Comparison of ENCODE assay signal across 36 mouse cellular contexts in the genomic region with DNA sequence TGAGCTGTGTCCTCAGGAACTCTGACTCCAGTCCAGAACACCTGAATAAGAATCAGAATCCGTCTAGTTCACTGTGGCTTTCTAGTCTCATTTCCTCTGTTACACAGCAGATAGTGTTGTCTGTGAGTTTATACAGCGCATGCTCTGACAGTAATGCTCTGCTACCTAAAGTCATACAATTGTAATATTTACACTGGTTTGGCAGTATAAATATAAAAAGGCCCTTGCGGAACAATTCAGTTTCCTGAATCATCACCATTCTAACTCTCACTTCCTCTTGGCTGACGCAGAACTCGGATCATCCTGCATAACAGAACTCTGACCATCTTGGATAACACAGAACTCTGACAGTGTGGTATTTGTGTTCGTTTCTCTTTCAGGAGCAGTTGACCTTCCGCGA. TPM values are rescaled to one million over a fixed set of nuclear protein-coding genes. Genes with fewer than 3 reads are reported as not detected.
DNase-seq lines count a peak whose midpoint lies in the region; ATAC-seq lines count a peak whose summit lies in the region.
"Had no signal": no experiment of that assay in that cellular context is flagged by ENCODE, and none has a peak within 500 bp of the region (broad histone marks: within the 10 kb centered on the region; RNA-seq: fewer than 3 reads in every experiment).

No protein-coding gene starts in this region.

- peaks cover 3% of the 10 kb centered on the region; the same call in 1 of the 2 replicates for H3K9me3 ChIP-seq in heart, embryonic 11.5 days (replicated peaks; ENCODE audit: control insufficient read depth, low read length)
- H3K9me3 ChIP-seq: liver, embryonic 15.5 days had no signal

- DNase-seq in heart, adult 8-10 months (ENCODE audit: low spot score) = peak; percentile 27
- peak; percentile 40 to 44 for DNase-seq in B cell, adult 2 months
- DNase-seq in cerebellum, adult 18-20 months = no peak
- no peak for DNase-seq in ovary, adult 18-20 months (ENCODE audit: low spot score)
- DNase-seq: adrenal gland, postnatal 25 days; cerebellum, adult 2 months; cerebellum, postnatal 14 days; forebrain, postnatal 0 days; gastrocnemius, postnatal 10 days; heart, adult 11 months; heart, postnatal 10 days; kidney, adult 2 months; kidney, postnatal 36 days; left cerebral cortex, postnatal 4 days; retina, postnatal 1 day; right cerebral cortex, postnatal 14 days; thymus, adult 18-20 months; thymus, postnatal 25 days had no signal

- 90% methylated on average over 8 of the region's 8 CpGs for WGBS in heart, embryonic 11.5 days (ENCODE audit: insufficient replicate concordance)

- no peak overlapping the region for H3K4me3 ChIP-seq in heart, embryonic 11.5 days (ENCODE audit: low read depth, low read length)
- H3K4me3 ChIP-seq: embryonic facial prominence, embryonic 10.5 days; embryonic facial prominence, embryonic 15.5 days; forebrain, embryonic 12.5 days; heart, embryonic 13.5 days; hindbrain, embryonic 10.5 days; hindbrain, embryonic 15.5 days; layer of hippocampus, adult 2 months; liver, embryonic 15.5 days; lung, embryonic 15.5 days; myocyte; neural tube, embryonic 12.5 days had no signal

- H3K9ac ChIP-seq in heart, embryonic 11.5 days (ENCODE audit: low read depth, low read length) = no peak overlapping the region
- H3K9ac ChIP-seq: embryonic facial prominence, embryonic 15.5 days; forebrain, embryonic 12.5 days; forebrain, postnatal 0 days; heart, embryonic 13.5 days; hindbrain, embryonic 15.5 days; liver, embryonic 15.5 days; lung, embryonic 15.5 days; neural tube, embryonic 12.5 days had no signal

- H3K4me2 ChIP-seq in heart, embryonic 11.5 days = no peak overlapping the region
- H3K4me2 ChIP-seq: embryonic facial prominence, embryonic 15.5 days; forebrain, embryonic 12.5 days; heart, embryonic 13.5 days; hindbrain, embryonic 15.5 days; liver, embryonic 15.5 days; lung, embryonic 15.5 days; midbrain, embryonic 11.5 days; neural tube, embryonic 12.5 days had no signal

- H3K36me3 ChIP-seq in heart, embryonic 11.5 days (ENCODE audit: control insufficient read depth, insufficient read depth, low read length) = peaks cover 33% of the 10 kb centered on the region

- no peaks in the 10 kb centered on the region for H3K4me1 ChIP-seq in heart, embryonic 11.5 days (ENCODE audit: control insufficient read depth, insufficient read depth, low read length)
- H3K4me1 ChIP-seq: liver, embryonic 15.5 days had no signal

- no peaks in the 10 kb centered on the region for H3K27me3 ChIP-seq in heart, embryonic 11.5 days (ENCODE audit: control insufficient read depth, insufficient read depth, low read length)
- H3K27me3 ChIP-seq: embryonic facial prominence, embryonic 15.5 days; forebrain, embryonic 12.5 days; heart, embryonic 13.5 days; hindbrain, embryonic 15.5 days; liver, embryonic 15.5 days; lung, embryonic 15.5 days; neural tube, embryonic 12.5 days had no signal

- no peak for ATAC-seq in heart, embryonic 11.5 days (replicated peaks; ENCODE audit: insufficient number of reproducible peaks, low FRiP score, low TSS enrichment)
- peak; percentile 88 for ATAC-seq in granulocyte monocyte progenitor cell, adult 5-6 weeks (replicated peaks; ENCODE audit: poor library complexity, severe bottlenecking)
- ATAC-seq in neutrophil, adult 5-6 weeks (ENCODE audit: extremely low read depth, insufficient number of reproducible peaks, low FRiP score, poor library complexity, severe bottlenecking) = peak; percentile 70
- ATAC-seq: forebrain, postnatal 0 days; inflammation-experienced regulatory T-cells, adult 6 months; midbrain, embryonic 16.5 days had no signal

- no peak overlapping the region for H3K27ac ChIP-seq in heart, embryonic 11.5 days (ENCODE audit: low read depth, low read length)
- H3K27ac ChIP-seq: embryonic facial prominence, embryonic 10.5 days; embryonic facial prominence, embryonic 15.5 days; forebrain, embryonic 12.5 days; heart, embryonic 13.5 days; hindbrain, embryonic 10.5 days; hindbrain, embryonic 15.5 days; layer of hippocampus, adult 2 months; liver, embryonic 15.5 days; lung, embryonic 15.5 days; neural tube, embryonic 12.5 days; stomach, postnatal 0 days had no signal

RNA-seq across cellular contexts. Expression of a gene that starts 6.8 kb away (rescaled TPM):
- total RNA-seq in heart, adult 8-10 months (2022) = 10 to 100 TPM; 18.2 to 30.8 (median 24.7) TPM
- polyA plus RNA-seq in heart, embryonic 11.5 days (2014; fragmentation: Nextera tagmentation; extraction: Ambion mirVana) = 31.2 and 34.7 TPM in 2 replicates
- 43.7 and 51.2 TPM in 2 replicates for total RNA-seq in granulocyte monocyte progenitor cell, adult 5-6 weeks (2014; fragmentation: Nextera tagmentation)
- 38.3 and 48.6 TPM in 2 replicates for total RNA-seq in granulocyte monocyte progenitor cell, adult 5-6 weeks (2017)
- total RNA-seq in neutrophil, adult 5-6 weeks (2017) = 32.3 and 34.8 TPM in 2 replicates

RNA-seq across cellular contexts. Expression of a gene that starts 23.2 kb away (rescaled TPM):
- total RNA-seq in heart, adult 8-10 months (2022) = 1 to 10 TPM in 3 of 4 experiments, under 1 TPM in 1; 0.78 to 2.1 (median 1.1) TPM
- 1.3 and 2.7 TPM in 2 replicates for polyA plus RNA-seq in heart, embryonic 11.5 days (2014; fragmentation: Nextera tagmentation; extraction: Ambion mirVana)
- 1.1 and 3.3 TPM in 2 replicates for total RNA-seq in granulocyte monocyte progenitor cell, adult 5-6 weeks (2014; fragmentation: Nextera tagmentation)
- total RNA-seq in granulocyte monocyte progenitor cell, adult 5-6 weeks (2017) = not detected in 2 replicates
- not detected in 2 replicates for total RNA-seq in neutrophil, adult 5-6 weeks (2017)

Comparison
In these comparisons a context has a peak if more than half of its experiments do, and no peak if none do; other contexts are left out.
1. DNase-seq: peak in heart, adult 8-10 months (single experiment) and B cell, adult 2 months (2 of 2); none in cerebellum, adult 18-20 months (0 of 2) and ovary, adult 18-20 months (single experiment).